Mouse (Mus musculus) neutrophil, adult 5-6 weeks (primary cell): ENCODE data around the gene Elf5. TPM values are rescaled to one million over a fixed set of nuclear protein-coding genes. Genes with fewer than 3 reads are reported as not detected.

ENCODE experiments used
- total RNA-seq: library from RNA; stranded (forward); fragments of 200-1000 nt; gene quantifications from 2 replicates; pipeline ENCODE4 v1.2.3, GENCODE M21; 2017

Gene Elf5
- total RNA-seq, 1 experiment from 2014 or later: not detected

Other genes with a start within 250 kb of the Elf5 start
- 1.2 and 2.7 TPM in 2 replicates for gene Ehf, start 108.4 kb upstream of the Elf5 start, total RNA-seq
- gene Cat, start 73.5 kb downstream of the Elf5 start, total RNA-seq: 69.0 and 89.6 TPM in 2 replicates
- gene Abtb2, start 154.6 kb downstream of the Elf5 start, total RNA-seq: 27.9 and 31.3 TPM in 2 replicates